Mouse (Mus musculus): ENCODE measurements around the gene Tex261.

DNA sequence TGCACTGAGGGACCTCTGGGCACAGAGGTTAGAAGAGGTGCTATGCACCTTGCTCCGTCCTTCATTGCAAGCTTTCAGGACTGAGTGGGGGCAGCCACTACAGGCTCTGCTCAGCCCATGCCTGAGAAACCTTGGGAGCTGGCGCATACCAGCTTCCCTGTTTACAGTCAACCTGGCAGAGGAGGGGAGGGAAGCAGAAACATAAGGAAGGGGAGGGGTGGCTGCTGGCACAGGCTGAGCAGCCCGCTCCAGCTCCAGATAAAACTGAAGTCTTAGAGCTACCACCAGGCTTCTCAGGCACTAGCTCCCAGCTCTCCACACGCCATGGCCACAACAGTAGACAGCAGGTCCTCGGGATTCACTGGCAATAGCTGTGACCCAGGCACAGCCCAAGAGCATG is 32.9 kb downstream of the Tex261 start, which contains the start of gene Atp6v1b1:
- TF ChIP-seq TAL1 (IDR thresholded peaks at IDR 0.05; ENCODE audit: low read length) (no peak), GATA1 (IDR thresholded peaks at IDR 0.05; ENCODE audit: low read length) (no peak)
